Mouse (Mus musculus): ENCODE measurements around the gene Lsr.

GRCm38 (mm10) chr7:30909773-30910172 lies 63.5 kb downstream of the Lsr start:
- TF ChIP-seq CTCF (IDR thresholded peaks at IDR 0.05; ENCODE audit: extremely low read depth, insufficient read length, insufficient replicate concordance, low read depth, low read length), result no peak
- TF ChIP-seq POLR2A (IDR thresholded peaks at IDR 0.05; ENCODE audit: low read depth, low read length), result no peak

Measured in small intestine, adult 2 months (tissue).